Mouse (Mus musculus) erythroblast, embryonic 14.5 days (primary cell): ENCODE results near the gene C2cd4a. TPM values are rescaled to one million over a fixed set of nuclear protein-coding genes. Genes with fewer than 3 reads are reported as not detected.

Experiments
- H3K27me3 ChIP-seq: 2 replicates; pipeline ENCODE4 v1.6.1; 2012; ENCODE audit warnings: inconsistent platforms; ENCODE audit not compliant: control insufficient read depth
- H3K36me3 ChIP-seq: 2 replicates; pipeline ENCODE4 v1.6.1; 2012; ENCODE audit warnings: mild to moderate bottlenecking, inconsistent platforms; ENCODE audit not compliant: control insufficient read depth
- H3K4me1 ChIP-seq: 2 replicates; pipeline ENCODE4 v1.6.1; 2012; ENCODE audit warnings: inconsistent platforms; ENCODE audit not compliant: control insufficient read depth
- H3K4me3 ChIP-seq: replicated peaks from 2 replicates; pipeline ENCODE3; 2012; ENCODE audit warnings: moderate library complexity, mild to moderate bottlenecking, inconsistent platforms
- H3K9me3 ChIP-seq: 2 replicates; pipeline ENCODE4 v1.6.1; 2012; ENCODE audit warnings: low read length, inconsistent platforms, mixed read lengths; ENCODE audit not compliant: control insufficient read depth
- GATA1 ChIP-seq: IDR thresholded peaks from 2 replicates; pipeline ENCODE4 v1.6.1; 2012; ENCODE audit warnings: low read length, inconsistent platforms, mixed read lengths
- TAL1 ChIP-seq: IDR thresholded peaks from 3 replicates; pipeline ENCODE4 v1.6.1; 2012; ENCODE audit warnings: low read length, inconsistent platforms, mixed read lengths
- polyA plus RNA-seq: library from polyadenylated mRNA; stranded (reverse); fragments of >175 nt; gene quantifications from 2 replicates; pipeline ENCODE4 v1.2.3, GENCODE M21; 2012

Gene C2cd4a
- polyA plus RNA-seq, 1 experiment, result 0.30 TPM

GRCm38 (mm10) chr9:67783464-67783863 is 48.7 kb downstream of the C2cd4a start:
- H3K4me1 ChIP-seq, result no peaks in the 10 kb centered on the region
- no peaks in the 10 kb centered on the region for H3K27me3 ChIP-seq
- TF ChIP-seq TAL1 (no peak), GATA1 (no peak)
- no peaks in the 10 kb centered on the region for H3K36me3 ChIP-seq
- H3K9me3 ChIP-seq, result peaks cover 4% of the 10 kb centered on the region; the same call in 1 of the 2 replicates
- no peak overlapping the region for H3K4me3 ChIP-seq

GRCm38 (mm10) chr9:67782786-67783185 is 49.3 kb downstream of the C2cd4a start:
- Histone ChIP-seq H3K27me3 (no peaks in the 10 kb centered on the region), H3K4me3 (no peak overlapping the region), H3K4me1 (no peaks in the 10 kb centered on the region), H3K36me3 (no peaks in the 10 kb centered on the region), H3K9me3 (peaks cover 4% of the 10 kb centered on the region; the same call in 1 of the 2 replicates)
- no peak for TF ChIP-seq TAL1
- no peak for TF ChIP-seq GATA1

Other genes with a start within 250 kb of the C2cd4a start
- gene C2cd4b, start 72.9 kb downstream of the C2cd4a start, polyA plus RNA-seq, result not detected in 2 replicates
- gene Vps13c, start 8.1 kb upstream of the C2cd4a start, polyA plus RNA-seq, result 0.26 and 0.37 TPM in 2 replicates